Mouse (Mus musculus) spleen, adult 2 months (tissue): ENCODE results near the gene Smok2b. TPM values are rescaled to one million over a fixed set of nuclear protein-coding genes. Genes with fewer than 3 reads are reported as not detected.
"Not testable (repeated sequence)": the region's sequence is repeated elsewhere in the genome, so short reads cannot be mapped to it uniquely, and the experiment has no call there.

Experiments used
- DNase-seq, 2 experiments: peaks; one replicate each; pipeline versions ENCODE4 v3.0.0 to v3.0.0-alpha.2; 2012 to 2021; ENCODE audit warnings: low spot score in 2 of 2, low read depth in 1 of 2
- H3K27ac ChIP-seq: fragments of 200-500 bp; 2 replicates; pipeline ENCODE4 v1.5.1; 2012; ENCODE audit warnings: low read length, inconsistent platforms; ENCODE audit not compliant: insufficient read depth
- H3K27me3 ChIP-seq: fragments of 200-500 bp; 2 replicates; pipeline ENCODE4 v1.6.1; 2012; ENCODE audit warnings: mild to moderate bottlenecking, moderate library complexity, low read length, inconsistent platforms; ENCODE audit not compliant: control insufficient read depth, insufficient read depth
- H3K36me3 ChIP-seq: fragments of 200-500 bp; 2 replicates; pipeline ENCODE4 v1.6.1; 2012; ENCODE audit warnings: mild to moderate bottlenecking, low read length, inconsistent platforms; ENCODE audit not compliant: control insufficient read depth, insufficient read depth
- H3K4me1 ChIP-seq: fragments of 200-500 bp; 2 replicates; pipeline ENCODE4 v1.6.1; 2011; ENCODE audit warnings: inconsistent platforms; ENCODE audit not compliant: control insufficient read depth, insufficient read depth, insufficient read length
- H3K4me3 ChIP-seq: fragments of 200-500 bp; 2 replicates; pipeline ENCODE4 v1.5.1; 2011; ENCODE audit warnings: mild to moderate bottlenecking, inconsistent platforms; ENCODE audit not compliant: insufficient read depth, insufficient read length; ENCODE audit errors: extremely low read depth
- WGBS: fragments of 180-500 bp; shearing (Covaris S2); methylation state at CpG from one replicate; pipeline ENCODE4 v1.1.7; 2018; 5-methylcytosine and 5-hydroxymethylcytosine counted together
- polyA plus RNA-seq: library from polyadenylated mRNA; depleted of rRNA; stranded (reverse); fragments of >200 nt; gene quantifications from 2 replicates; pipeline ENCODE4 v1.2.3, GENCODE M21; 2012; rRNA removed

Gene Smok2b
- polyA plus RNA-seq, result not detected in 2 replicates

DNA sequence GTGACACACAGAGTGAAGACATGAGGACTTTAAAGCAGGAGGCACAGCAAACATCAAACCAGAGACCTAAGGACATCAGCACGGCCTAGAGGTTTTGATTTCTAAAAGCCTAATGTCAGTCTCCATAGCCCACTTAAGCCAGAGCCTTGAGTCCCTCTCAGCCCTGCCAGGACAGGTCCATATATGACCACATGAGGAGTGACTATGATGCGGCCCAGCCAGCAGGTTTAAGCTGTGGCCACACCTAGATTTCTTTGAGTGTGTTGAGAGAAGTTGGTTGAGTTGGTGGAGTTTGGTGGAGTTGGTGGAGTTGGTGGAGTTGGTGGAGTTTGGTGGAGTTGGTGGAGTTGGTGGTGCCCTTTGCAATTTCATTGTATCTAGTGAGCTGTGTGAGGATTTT, at the start of gene Smok2b:
Smok2b (plus strand) TSS at position 301 of the 400 bp plus-strand sequence.
- H3K4me3 ChIP-seq, H3K27ac ChIP-seq, H3K36me3 ChIP-seq, DNase-seq, H3K27me3 ChIP-seq, H3K4me1 ChIP-seq: not testable (repeated sequence)
- 72% methylated on average over 2 of the region's 2 CpGs for WGBS

DNA sequence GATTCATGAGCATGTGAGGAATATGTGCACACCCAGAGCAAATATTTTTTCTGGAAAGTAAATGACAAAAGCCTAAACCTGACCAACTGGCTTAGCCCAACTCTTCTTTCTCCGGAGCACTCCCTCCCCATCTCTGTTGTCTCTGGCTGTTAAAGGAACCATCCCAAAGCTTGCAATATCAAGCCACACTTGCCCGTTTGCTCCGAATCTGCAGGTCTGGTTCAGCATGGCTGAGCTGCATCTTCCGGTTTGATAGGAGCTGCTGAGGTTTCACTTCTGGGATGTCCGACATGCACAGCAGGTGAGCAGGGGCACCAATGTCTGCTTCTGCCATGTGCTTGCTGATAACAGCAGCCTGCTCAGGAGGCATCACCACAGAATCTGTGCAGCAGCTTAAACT, 49.6 kb upstream of the Smok2b start:
- not testable (repeated sequence) for DNase-seq, H3K4me3 ChIP-seq, H3K27ac ChIP-seq, H3K4me1 ChIP-seq, H3K36me3 ChIP-seq, H3K27me3 ChIP-seq
- 90% methylated on average over 5 of the region's 5 CpGs for WGBS

DNA sequence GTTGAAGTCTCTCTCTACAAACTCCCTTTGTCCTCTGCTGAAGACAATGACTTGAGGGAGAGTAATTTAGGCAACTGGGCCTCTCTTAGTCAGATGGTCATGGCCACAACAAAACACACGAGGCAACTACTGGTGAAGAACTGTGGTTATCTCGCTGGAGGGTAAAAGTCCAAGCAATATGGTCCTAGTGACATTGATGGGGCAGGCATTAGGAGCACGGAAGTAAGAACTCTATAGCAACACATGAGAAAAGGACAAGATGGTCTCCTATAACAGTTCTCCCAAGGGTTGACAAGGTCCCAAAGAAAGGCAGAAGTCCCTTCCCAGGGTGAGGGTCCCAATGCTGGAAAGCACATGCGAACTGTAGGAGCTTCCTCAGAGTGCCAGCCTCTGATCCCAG, 47.3 kb upstream of the Smok2b start:
- not testable (repeated sequence) for H3K4me1 ChIP-seq, H3K27ac ChIP-seq, DNase-seq, H3K27me3 ChIP-seq, H3K36me3 ChIP-seq, H3K4me3 ChIP-seq
- WGBS, result 75% methylated on average over 3 of the region's 4 CpGs

DNA sequence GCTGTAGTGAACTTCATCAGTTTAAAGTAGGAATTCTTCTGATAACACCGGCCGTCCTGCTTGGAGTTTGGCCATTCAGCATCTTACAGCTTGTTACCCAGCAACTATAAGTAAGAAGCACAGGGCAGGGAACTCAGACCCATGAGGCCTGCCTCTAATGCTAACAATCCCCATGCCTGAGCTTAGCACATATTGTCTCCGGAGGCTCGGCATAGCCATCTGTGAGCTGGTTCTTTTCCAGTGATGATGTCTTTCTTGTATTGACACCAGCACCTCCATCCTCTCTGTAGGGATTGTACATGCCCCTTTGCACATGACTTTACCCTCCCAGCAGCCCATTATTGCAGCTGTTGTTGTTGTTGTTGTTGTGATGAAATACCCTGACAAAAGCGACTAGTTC, 45.5 kb upstream of the Smok2b start:
- H3K36me3 ChIP-seq, H3K27me3 ChIP-seq, H3K4me1 ChIP-seq, DNase-seq, H3K27ac ChIP-seq, H3K4me3 ChIP-seq: not testable (repeated sequence)
- WGBS, result 96% methylated on average over 4 of the region's 5 CpGs

DNA sequence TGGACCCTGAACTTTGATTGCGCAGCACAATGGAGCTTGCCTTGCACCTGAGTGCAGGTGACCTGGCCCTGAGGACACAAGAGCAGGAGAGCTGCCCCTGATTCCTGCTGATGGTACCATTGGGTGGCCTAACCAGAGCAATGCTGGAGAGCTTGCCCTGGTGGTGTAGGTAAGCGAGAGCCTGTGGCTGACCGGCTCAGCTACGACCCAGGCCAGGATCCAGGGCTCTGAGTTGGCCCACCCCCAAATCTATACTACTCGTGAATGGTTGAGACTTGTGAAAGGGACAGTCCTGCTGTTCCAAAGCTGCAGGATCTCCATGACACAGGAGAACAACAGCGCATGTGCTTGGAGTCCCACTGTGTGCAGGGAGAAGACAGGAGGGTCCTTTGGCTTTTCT, 43.5 kb upstream of the Smok2b start:
- not testable (repeated sequence) for H3K36me3 ChIP-seq, H3K27me3 ChIP-seq, H3K4me3 ChIP-seq, DNase-seq, H3K4me1 ChIP-seq, H3K27ac ChIP-seq
- 88% methylated on average over 6 of the region's 6 CpGs for WGBS

DNA sequence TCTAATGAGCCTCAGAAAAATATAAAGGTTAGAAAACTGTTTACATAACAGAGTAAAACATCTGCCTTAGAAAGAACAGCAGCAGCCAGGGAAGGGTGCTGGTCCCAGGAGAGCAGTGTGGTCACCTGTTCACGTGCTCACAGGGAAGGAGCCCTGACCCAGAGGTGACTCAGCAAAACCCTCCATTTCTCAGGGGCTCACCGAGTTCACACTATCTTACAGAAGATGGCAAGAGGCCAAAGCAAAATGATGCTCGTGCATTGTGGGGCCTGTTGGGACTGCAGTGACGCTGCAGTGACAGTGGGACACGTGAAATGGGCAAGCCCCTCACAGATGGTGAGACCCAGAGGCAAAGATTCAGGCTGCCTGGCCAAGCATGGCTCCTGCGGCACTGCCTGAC, 42.4 kb upstream of the Smok2b start:
- H3K27me3 ChIP-seq, H3K4me1 ChIP-seq, H3K27ac ChIP-seq, H3K36me3 ChIP-seq, H3K4me3 ChIP-seq, DNase-seq: not testable (repeated sequence)
- WGBS, result 60% methylated on average over 6 of the region's 6 CpGs

DNA sequence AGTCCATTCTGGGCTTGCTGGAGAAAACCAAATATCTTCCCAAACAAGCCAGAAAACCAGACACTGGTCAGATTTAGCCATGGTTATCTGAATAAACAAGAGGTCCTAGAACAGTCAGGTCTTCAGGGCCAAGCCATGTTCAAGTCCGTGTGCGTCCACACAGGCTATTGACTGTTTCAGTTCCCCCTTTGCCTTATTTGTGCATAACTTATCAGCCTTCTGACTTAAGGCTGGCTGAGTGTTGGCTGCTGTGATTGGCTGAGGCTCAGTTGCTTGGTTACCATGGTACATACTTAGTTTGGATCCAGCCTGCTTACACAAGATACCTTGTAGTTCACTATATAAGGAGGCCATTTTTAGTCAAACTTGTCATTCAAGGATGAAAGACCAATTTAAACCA, 41.2 kb upstream of the Smok2b start:
- H3K36me3 ChIP-seq, H3K27ac ChIP-seq, H3K4me1 ChIP-seq, H3K27me3 ChIP-seq, H3K4me3 ChIP-seq, DNase-seq: not testable (repeated sequence)
- WGBS, result 73% methylated on average over 2 of the region's 2 CpGs

DNA sequence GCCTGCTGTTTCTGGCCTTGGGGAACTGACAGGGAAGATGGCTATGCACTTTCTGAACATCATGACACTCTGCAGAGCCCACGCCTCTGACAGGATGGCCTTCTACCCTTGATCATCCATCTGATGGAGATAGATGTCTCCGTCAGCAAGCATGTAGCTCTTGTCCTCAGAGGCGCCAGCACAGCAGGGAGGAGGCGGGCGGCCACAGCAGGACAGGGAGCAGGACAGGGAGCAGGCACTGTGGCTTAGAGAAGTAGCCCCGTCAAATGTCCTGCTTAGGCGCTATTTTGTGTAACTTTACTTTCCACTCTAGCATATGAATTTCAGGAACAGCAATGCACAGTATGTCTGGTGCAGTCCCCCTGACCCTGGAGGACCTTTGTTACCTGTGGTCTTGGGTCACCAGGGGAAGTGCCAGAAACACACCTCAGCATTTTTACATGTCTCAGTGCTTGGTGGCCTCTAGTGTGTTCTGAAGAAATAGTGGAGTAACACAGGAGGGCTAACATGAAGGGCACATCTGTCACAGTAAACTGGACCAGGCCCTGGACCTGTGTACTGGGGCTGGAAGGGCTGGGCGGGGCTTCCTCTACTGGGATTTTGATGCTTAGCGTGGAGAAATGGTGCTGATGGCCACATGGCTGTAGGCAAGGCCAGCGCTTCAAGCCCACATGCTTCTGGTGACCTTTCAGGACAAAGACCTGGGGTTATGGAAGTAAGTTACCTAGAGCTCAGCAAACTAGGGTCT, 39.0 kb upstream of the Smok2b start:
- H3K27me3 ChIP-seq, H3K36me3 ChIP-seq, DNase-seq, H3K27ac ChIP-seq, H3K4me3 ChIP-seq, H3K4me1 ChIP-seq: not testable (repeated sequence)
- 84% methylated on average over 10 of the region's 10 CpGs for WGBS

DNA sequence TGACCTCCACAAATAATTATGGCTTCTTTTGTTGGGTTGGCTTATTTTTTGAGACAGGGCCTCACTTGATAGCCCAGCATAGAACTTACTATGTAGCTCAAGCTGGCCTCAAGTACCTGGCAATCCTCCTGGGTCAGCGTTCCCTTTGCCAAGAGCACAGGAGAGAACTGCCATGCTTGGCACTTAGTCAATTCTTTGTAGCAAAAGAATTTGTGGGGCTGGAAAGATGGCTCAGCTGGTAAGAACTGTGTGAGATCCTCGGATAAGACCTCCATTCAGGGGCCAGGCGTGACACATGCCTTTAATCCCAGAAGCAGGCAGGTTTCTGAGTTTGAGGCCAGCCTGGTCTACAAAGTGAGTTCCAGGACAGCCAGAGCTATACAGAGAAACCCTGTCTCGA, 33.6 kb upstream of the Smok2b start:
- H3K36me3 ChIP-seq, H3K4me1 ChIP-seq, DNase-seq, H3K4me3 ChIP-seq, H3K27ac ChIP-seq, H3K27me3 ChIP-seq: not testable (repeated sequence)
- WGBS, result 68% methylated on average over 4 of the region's 4 CpGs

DNA sequence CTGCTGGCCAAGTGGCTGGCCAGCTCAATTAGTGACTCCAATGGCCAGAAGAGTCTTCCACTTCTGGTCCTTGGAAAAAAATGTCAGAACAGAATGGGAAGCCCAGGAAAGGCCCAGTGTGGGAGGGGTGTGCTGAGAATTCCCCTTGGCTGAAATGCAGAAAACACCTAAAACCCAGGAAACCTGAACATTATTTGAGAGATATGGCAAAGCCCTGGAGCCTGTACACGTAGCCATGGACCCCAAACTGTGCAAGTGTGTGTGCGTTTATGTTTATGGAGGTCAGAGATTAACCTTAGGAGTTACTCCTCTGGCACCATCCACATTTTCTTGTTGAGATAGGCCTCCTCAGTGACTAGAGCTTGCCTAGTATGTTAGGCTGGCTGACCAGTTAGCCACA, 31.2 kb upstream of the Smok2b start:
- DNase-seq, H3K4me1 ChIP-seq, H3K36me3 ChIP-seq, H3K27me3 ChIP-seq, H3K27ac ChIP-seq, H3K4me3 ChIP-seq: not testable (repeated sequence)
- 85% methylated on average over 2 of the region's 2 CpGs for WGBS

DNA sequence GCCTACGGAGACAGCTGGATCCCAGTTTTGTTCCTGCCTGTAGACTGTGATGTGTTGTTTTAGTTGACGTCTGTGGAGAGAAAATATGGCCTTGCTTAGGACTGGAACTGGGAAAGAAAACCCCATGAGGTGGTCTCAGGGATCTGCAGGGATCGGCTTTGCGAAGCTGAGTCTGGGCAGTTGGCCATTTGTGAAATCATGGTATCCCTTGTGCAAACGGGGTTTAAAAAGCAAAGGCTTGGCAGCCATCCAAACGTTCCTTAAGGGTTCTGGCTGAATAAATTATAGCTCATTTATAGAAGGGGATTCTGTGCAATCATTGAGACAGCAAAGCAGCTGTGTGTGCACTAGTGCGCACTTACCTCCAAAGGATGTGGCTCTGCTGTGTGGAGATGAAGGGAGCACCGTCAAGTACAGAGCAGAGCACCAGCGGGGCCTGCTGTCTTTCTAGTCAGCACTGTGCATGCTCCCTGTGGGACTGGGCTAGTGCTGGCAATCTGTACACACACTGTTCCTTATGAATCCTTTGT, 30.1 kb upstream of the Smok2b start:
- not testable (repeated sequence) for H3K27ac ChIP-seq, H3K4me3 ChIP-seq, H3K36me3 ChIP-seq, DNase-seq, H3K4me1 ChIP-seq, H3K27me3 ChIP-seq
- WGBS, result 84% methylated on average over 8 of the region's 9 CpGs
